ENCODE assay signal across 8 mouse cellular contexts in genomic region chr5:134688718-134689284, GRCm38 (mm10). TPM values are rescaled to one million over a fixed set of nuclear protein-coding genes. Genes with fewer than 3 reads are reported as not detected.
A peak's percentile ranks its signal among the peaks of the same experiment; 100 is the strongest.
DNase-seq lines count a peak whose midpoint lies in the region; ATAC-seq and TF ChIP-seq lines count a peak whose summit lies in the region.

No protein-coding gene starts in this region.

- peaks cover 28% of the 10 kb centered on the region for H3K4me1 ChIP-seq in erythroblast, embryonic 14.5 days (ENCODE audit: control insufficient read depth)
- 0 out of 2 replicates have a peak, but pooled peaks cover 2% of the 10 kb centered on the region for H3K4me1 ChIP-seq in heart, embryonic 11.5 days (ENCODE audit: control insufficient read depth, insufficient read depth, low read length)
- peaks cover 13% of the 10 kb centered on the region for H3K4me1 ChIP-seq in kidney, embryonic 16.5 days (ENCODE audit: insufficient read depth, low read length)
- H3K4me1 ChIP-seq in liver, adult 2 months (ENCODE audit: control insufficient read depth, insufficient read depth, low read length) = no peaks in the 10 kb centered on the region

- H3K79me2 ChIP-seq in C2C12 (ENCODE audit: control insufficient read depth, insufficient read depth) (no peaks in the 10 kb centered on the region), myocyte (ENCODE audit: control insufficient read depth, insufficient read depth) (peaks cover 6% of the 10 kb centered on the region)
- no peaks in the 10 kb centered on the region for H3K79me2 ChIP-seq in liver, adult 2 months (ENCODE audit: control insufficient read depth, insufficient read depth, low read length)

- H3K27me3 ChIP-seq in C2C12 (ENCODE audit: control insufficient read depth, insufficient read depth, insufficient read length) = no peaks in the 10 kb centered on the region
- peaks cover 20% of the 10 kb centered on the region for H3K27me3 ChIP-seq in erythroblast, embryonic 14.5 days (ENCODE audit: control insufficient read depth)
- H3K27me3 ChIP-seq in heart, embryonic 11.5 days (ENCODE audit: control insufficient read depth, insufficient read depth, low read length) = no peaks in the 10 kb centered on the region
- no peaks in the 10 kb centered on the region; the same call in 1 of the 2 replicates for H3K27me3 ChIP-seq in kidney, embryonic 16.5 days (ENCODE audit: insufficient read depth, low read length)
- H3K27me3 ChIP-seq in liver, adult 2 months (ENCODE audit: control insufficient read depth, insufficient read depth, low read length) = no peaks in the 10 kb centered on the region
- no peaks in the 10 kb centered on the region for H3K27me3 ChIP-seq in myocyte (ENCODE audit: control insufficient read depth, insufficient read depth, insufficient read length)
- no peaks in the 10 kb centered on the region; the same call in 1 of the 2 replicates for H3K27me3 ChIP-seq in splenic B cell, adult 2 months (ENCODE audit: control insufficient read depth, insufficient read depth, low read length, poor library complexity, severe bottlenecking)

- H3ac ChIP-seq in C2C12 (ENCODE audit: control insufficient read depth, insufficient read length, low read depth) (no peak overlapping the region), myocyte (ENCODE audit: control insufficient read depth, insufficient read length) (peak overlapping the region; percentile 49)

- no peaks in the 10 kb centered on the region for H3K79me3 ChIP-seq in C2C12 (ENCODE audit: low read depth)

- 0 out of 2 replicates have a peak, but pooled peaks have one; percentile 14 for TF ChIP-seq POLR2A in brain, embryonic 14.5 days (IDR thresholded peaks at IDR 0.05; ENCODE audit: borderline replicate concordance, extremely low read depth, insufficient read depth, insufficient read length, poor library complexity, severe bottlenecking)
- 0 out of 2 replicates have a peak, but pooled peaks have one; percentile 8 for TF ChIP-seq POLR2A in liver, adult 2 months (IDR thresholded peaks at IDR 0.05; ENCODE audit: extremely low read depth, insufficient read depth, low read length)
- TF ChIP-seq POLR2A in myocyte (IDR thresholded peaks at IDR 0.05; ENCODE audit: insufficient read length, low read depth) = peak; percentile 47

- peak overlapping the region; percentile 98 for H3K4me2 ChIP-seq in heart, embryonic 11.5 days
- peak overlapping the region; percentile 71 for H3K4me2 ChIP-seq in kidney, embryonic 16.5 days (replicated peaks; ENCODE audit: low read depth, low read length)
- peak overlapping the region; percentile 70 for H3K4me2 ChIP-seq in myocyte (ENCODE audit: low read depth)

- peak; percentile 100 for DNase-seq in brain, embryonic 14.5 days (ENCODE audit: low read depth)
- DNase-seq in liver, adult 2 months (ENCODE audit: extremely low read depth, low read depth, low spot score) = peak; percentile 97
- DNase-seq in splenic B cell, adult 2 months (ENCODE audit: low read depth, low spot score) = peak; percentile 100

- H3K4me3 ChIP-seq in C2C12 (ENCODE audit: insufficient read depth, poor library complexity, severe bottlenecking) = peak overlapping the region; percentile 29
- peak overlapping the region; percentile 74 for H3K4me3 ChIP-seq in erythroblast, embryonic 14.5 days (replicated peaks)
- H3K4me3 ChIP-seq in heart, embryonic 11.5 days (ENCODE audit: low read depth, low read length) = peak overlapping the region; percentile 72
- peak overlapping the region; percentile 85 for H3K4me3 ChIP-seq in kidney, embryonic 16.5 days (ENCODE audit: low read length)
- H3K4me3 ChIP-seq in liver, adult 2 months (ENCODE audit: insufficient read depth, low read depth, low read length) = peak overlapping the region; percentile 67
- H3K4me3 ChIP-seq in myocyte = peak overlapping the region; percentile 34

- H3K36me3 ChIP-seq in C2C12 (ENCODE audit: control insufficient read depth, insufficient read depth) (peaks cover 4% of the 10 kb centered on the region), myocyte (ENCODE audit: control insufficient read depth, insufficient read depth) (no peaks in the 10 kb centered on the region)
- no peaks in the 10 kb centered on the region for H3K36me3 ChIP-seq in erythroblast, embryonic 14.5 days (ENCODE audit: control insufficient read depth)
- H3K36me3 ChIP-seq in heart, embryonic 11.5 days (ENCODE audit: control insufficient read depth, insufficient read depth, low read length) = no peaks in the 10 kb centered on the region
- no peaks in the 10 kb centered on the region for H3K36me3 ChIP-seq in kidney, embryonic 16.5 days (ENCODE audit: insufficient read depth, low read length)
- H3K36me3 ChIP-seq in liver, adult 2 months (ENCODE audit: control insufficient read depth, insufficient read depth, low read length) = no peaks in the 10 kb centered on the region
- no peaks in the 10 kb centered on the region for H3K36me3 ChIP-seq in splenic B cell, adult 2 months (ENCODE audit: control insufficient read depth, insufficient read depth, low read length, poor library complexity, severe bottlenecking)

- under 1% methylated on average over 38 of the region's 38 CpGs for WGBS in heart, embryonic 11.5 days (ENCODE audit: insufficient replicate concordance)
- under 1% methylated on average over 33 of the region's 38 CpGs for WGBS in kidney, embryonic 16.5 days
- WGBS in liver, adult 2 months = under 1% methylated on average over 38 of the region's 38 CpGs

- no peak for TF ChIP-seq CTCF in C2C12 (IDR thresholded peaks at IDR 0.05; ENCODE audit: control insufficient read depth, insufficient read depth, insufficient read length)
- peak; percentile 43 for TF ChIP-seq CTCF in brain, embryonic 14.5 days (IDR thresholded peaks at IDR 0.05; ENCODE audit: borderline replicate concordance, extremely low read depth, insufficient read depth, insufficient read length)
- TF ChIP-seq CTCF in liver, adult 2 months (IDR thresholded peaks at IDR 0.05; ENCODE audit: low read depth, low read length) = peak; percentile 48; the same call in 1 of the 2 replicates

- H3K9ac ChIP-seq in heart, embryonic 11.5 days (ENCODE audit: low read depth, low read length) = peak overlapping the region; percentile 40; the same call in 1 of the 2 replicates
- H3K9ac ChIP-seq in kidney, embryonic 16.5 days (replicated peaks; ENCODE audit: low read length) = peak overlapping the region; percentile 37
- 0 out of 2 replicates have a peak overlapping the region, but pooled peaks have one; percentile 16 for H3K9ac ChIP-seq in liver, adult 2 months (ENCODE audit: low read depth, low read length)

- ATAC-seq in heart, embryonic 11.5 days (replicated peaks; ENCODE audit: insufficient number of reproducible peaks, low FRiP score, low TSS enrichment) = peak; percentile 95
- peak; percentile 97 for ATAC-seq in kidney, embryonic 16.5 days (ENCODE audit: low FRiP score, low TSS enrichment)

- H3K27ac ChIP-seq in heart, embryonic 11.5 days (ENCODE audit: low read depth, low read length) = peak overlapping the region; percentile 62
- peak overlapping the region; percentile 57; the same call in 1 of the 2 replicates for H3K27ac ChIP-seq in kidney, embryonic 16.5 days (ENCODE audit: low read length)
- no peak overlapping the region for H3K27ac ChIP-seq in liver, adult 2 months (replicated peaks; ENCODE audit: insufficient read depth, low read depth, low read length)

- H3K9me3 ChIP-seq in erythroblast, embryonic 14.5 days (ENCODE audit: control insufficient read depth, low read length) = no peaks in the 10 kb centered on the region
- no peaks in the 10 kb centered on the region for H3K9me3 ChIP-seq in heart, embryonic 11.5 days (replicated peaks; ENCODE audit: control insufficient read depth, low read length)
- H3K9me3 ChIP-seq in kidney, embryonic 16.5 days (ENCODE audit: low read length) = no peaks in the 10 kb centered on the region

TF ChIP-seq in C2C12, 6 proteins besides CTCF, POLR2A, EP300 and RAD21:
- TF ChIP-seq FOSL1 (IDR thresholded peaks at IDR 0.05; ENCODE audit: insufficient read depth, low read length, poor library complexity, severe bottlenecking) (no peak), MAX (IDR thresholded peaks at IDR 0.05) (peak; percentile 62)

TF ChIP-seq in myocyte, 11 proteins besides CTCF, POLR2A, EP300 and RAD21 (continues in another document):
- TF ChIP-seq SRF (IDR thresholded peaks at IDR 0.05; ENCODE audit: control insufficient read depth, insufficient read length, low read depth) (peak; percentile 13), USF1 (IDR thresholded peaks at IDR 0.05; ENCODE audit: low read depth) (no peak), POLR2AphosphoS2 (IDR thresholded peaks at IDR 0.05; ENCODE audit: insufficient read length, low read depth) (no peak), MYOG (IDR thresholded peaks at IDR 0.05; ENCODE audit: control insufficient read depth in 1 of 3, insufficient read depth in 1 of 3, insufficient read length in 2 of 3, low read depth in 2 of 3) (peak in 1 of 3 experiments; percentile 50), MYOD1 (IDR thresholded peaks at IDR 0.05; ENCODE audit: control insufficient read depth in 1 of 3, insufficient read length in 2 of 3, low read depth in 2 of 3) (peak in 1 of 3 experiments; percentile 28)

RNA-seq across cellular contexts. Expression of gene Limk1, which starts 0.4 kb away (rescaled TPM):
- polyA plus RNA-seq in C2C12 (2012; fragmentation: generic; extraction: Trizol) (32.2 TPM), myocyte (2012; fragmentation: generic; extraction: Trizol) (22.3 TPM)
- polyA plus RNA-seq in brain, embryonic 14.5 days (2012; rRNA removed) = 63.4 and 89.3 TPM in 2 replicates
- 0.30 and 0.39 TPM in 2 replicates for polyA plus RNA-seq in erythroblast, embryonic 14.5 days (2012)
- 2.6 and 3.3 TPM in 2 replicates for polyA plus RNA-seq in heart, embryonic 11.5 days (2014; fragmentation: Nextera tagmentation; extraction: Ambion mirVana)
- polyA plus RNA-seq in kidney, embryonic 16.5 days (2015; fragmentation: Nextera tagmentation; extraction: Ambion mirVana) = 4.9 and 5.2 TPM in 2 replicates
- 0.83 and 1.1 TPM in 2 replicates for total RNA-seq in liver, adult 2 months (2014; rRNA removed)
- polyA plus RNA-seq in liver, adult 2 months (2012; rRNA removed) = 2.1 and 2.7 TPM in 2 replicates

RNA-seq across cellular contexts. Expression of gene Eif4h, which starts 49.5 kb away (rescaled TPM):
- polyA plus RNA-seq in C2C12 (2012; fragmentation: generic; extraction: Trizol) (427 TPM), myocyte (2012; fragmentation: generic; extraction: Trizol) (293 TPM)
- polyA plus RNA-seq in brain, embryonic 14.5 days (2012; rRNA removed) = 313 and 339 TPM in 2 replicates
- polyA plus RNA-seq in erythroblast, embryonic 14.5 days (2012) = 18.5 and 18.7 TPM in 2 replicates
- 344 and 355 TPM in 2 replicates for polyA plus RNA-seq in heart, embryonic 11.5 days (2014; fragmentation: Nextera tagmentation; extraction: Ambion mirVana)
- 492 and 502 TPM in 2 replicates for polyA plus RNA-seq in kidney, embryonic 16.5 days (2015; fragmentation: Nextera tagmentation; extraction: Ambion mirVana)
- total RNA-seq in liver, adult 2 months (2014; rRNA removed) = 139 and 146 TPM in 2 replicates
- polyA plus RNA-seq in liver, adult 2 months (2012; rRNA removed) = 127 and 134 TPM in 2 replicates

RNA-seq across cellular contexts. Expression of gene Eln, which starts 58.3 kb away (rescaled TPM):
- polyA plus RNA-seq in C2C12 (2012; fragmentation: generic; extraction: Trizol) (not detected), myocyte (2012; fragmentation: generic; extraction: Trizol) (0.02 TPM)
- 21.6 and 29.1 TPM in 2 replicates for polyA plus RNA-seq in brain, embryonic 14.5 days (2012; rRNA removed)
- polyA plus RNA-seq in erythroblast, embryonic 14.5 days (2012) = not detected in 2 replicates
- polyA plus RNA-seq in heart, embryonic 11.5 days (2014; fragmentation: Nextera tagmentation; extraction: Ambion mirVana) = 24.3 and 27.7 TPM in 2 replicates
- 35.9 and 46.1 TPM in 2 replicates for polyA plus RNA-seq in kidney, embryonic 16.5 days (2015; fragmentation: Nextera tagmentation; extraction: Ambion mirVana)
- total RNA-seq in liver, adult 2 months (2014; rRNA removed) = 0.37 and 0.60 TPM in 2 replicates
- polyA plus RNA-seq in liver, adult 2 months (2012; rRNA removed) = 4.0 and 5.2 TPM in 2 replicates

Comparison
In these comparisons a context has a peak if more than half of its experiments do, and no peak if none do; other contexts are left out.
1. H3K4me3 ChIP-seq: peak in every context shown above with its lines; median percentile 85 in kidney, embryonic 16.5 days; 74 in erythroblast, embryonic 14.5 days; 72 in heart, embryonic 11.5 days; 67 in liver, adult 2 months; 34 in myocyte; 29 in C2C12.